Mouse (Mus musculus) large intestine, adult 2 months (tissue): ENCODE measurements at regions not wholly inside any gene's neighbourhood (a gene's known extent, or its start where the extent isn't known, plus 50 kb on each side); places are given as distances from the start of the nearest gene placed in this dataset.

Source experiments
- DNase-seq: peaks from one replicate; pipeline ENCODE4 v3.0.0-alpha.2; 2012; ENCODE audit warnings: low read depth, low spot score
- WGBS: fragments of 180-500 bp; shearing (Covaris S2); methylation state at CpG from one replicate; pipeline ENCODE4 v1.1.7; 2018; 5-methylcytosine and 5-hydroxymethylcytosine counted together

- DNase-seq, result no peak
- 87% methylated on average over 2 of the region's 2 CpGs for WGBS
These were observed 124.6 kb upstream of the Bank1 start for GRCm38 (mm10) chr3:136450361-136450895.

- DNase-seq, result no peak
These were observed 123.5 kb upstream of the Bank1 start for GRCm38 (mm10) chr3:136449364-136449763.

GRCm38 (mm10) chr3:136444598-136444997 lies 118.7 kb upstream of the Bank1 start:
- no peak for DNase-seq
- WGBS, result 76% methylated on average over 2 of the region's 2 CpGs

More at GRCm38 (mm10) chr3:136449364-136449763, 123.5 kb upstream of the Bank1 start:
- 78% methylated on average over 4 of the region's 4 CpGs for WGBS

- no peak for DNase-seq
- WGBS, result 81% methylated on average over 2 of the region's 2 CpGs
These were observed 116.2 kb upstream of the Bank1 start for GRCm38 (mm10) chr3:136442099-136442498.

GRCm38 (mm10) chr3:136439907-136440645 lies 114.2 kb upstream of the Bank1 start:
- 70% methylated on average over 7 of the region's 7 CpGs for WGBS
- no peak for DNase-seq

- no peak for DNase-seq
- WGBS, result 54% methylated on average over 5 of the region's 5 CpGs
These were observed 113.5 kb upstream of the Bank1 start for GRCm38 (mm10) chr3:136439350-136439749.

GRCm38 (mm10) chr3:136434407-136434806 lies 108.5 kb upstream of the Bank1 start:
- WGBS, result 58% methylated on average over 5 of the region's 5 CpGs
- no peak for DNase-seq

- DNase-seq, result no peak
- WGBS, result 69% methylated on average over 3 of the region's 3 CpGs
These were observed 106.2 kb upstream of the Bank1 start for GRCm38 (mm10) chr3:136432072-136432471.

- no peak for DNase-seq
These were observed 101.6 kb upstream of the Bank1 start for GRCm38 (mm10) chr3:136427427-136427826.

GRCm38 (mm10) chr3:136426539-136427194 lies 100.8 kb upstream of the Bank1 start:
- DNase-seq, result no peak
- WGBS, result 69% methylated on average over 8 of the region's 8 CpGs

More at GRCm38 (mm10) chr3:136427427-136427826, 101.6 kb upstream of the Bank1 start:
- WGBS, result 73% methylated on average over 2 of the region's 2 CpGs

- WGBS, result 69% methylated on average over 10 of the region's 10 CpGs
- no peak for DNase-seq
These were observed 96.2 kb upstream of the Bank1 start for GRCm38 (mm10) chr3:136421969-136422614.

- no peak for DNase-seq
- WGBS, result 73% methylated on average over 8 of the region's 8 CpGs
These were observed 79.7 kb upstream of the Bank1 start for GRCm38 (mm10) chr3:136405606-136406005.

- WGBS, result 69% methylated on average over 4 of the region's 4 CpGs
- no peak for DNase-seq
These were observed 57.4 kb upstream of the Bank1 start for GRCm38 (mm10) chr3:136383282-136383681.

GRCm38 (mm10) chr3:136380644-136381043 lies 54.8 kb upstream of the Bank1 start:
- WGBS, result 63% methylated on average over 7 of the region's 7 CpGs
- DNase-seq, result no peak

GRCm38 (mm10) chr3:136379741-136380398 lies 54.0 kb upstream of the Bank1 start:
- no peak for DNase-seq
- 86% methylated on average over 6 of the region's 6 CpGs for WGBS

GRCm38 (mm10) chr3:136376893-136377292 lies 51.0 kb upstream of the Bank1 start:
- WGBS, result 60% methylated on average over 4 of the region's 4 CpGs

More at GRCm38 (mm10) chr3:136376893-136377292, 51.0 kb upstream of the Bank1 start:
- no peak for DNase-seq
